Mouse (Mus musculus) MEL (cell line): ENCODE data around the gene Atp6v0b.

Experiments
- CTCF ChIP-seq, 3 experiments: IDR thresholded peaks in 2 of 3; conservative IDR thresholded peaks in 1 of 3; 2 replicates each; pipeline ENCODE4 v1.5.1; 2011 to 2012; ENCODE audit warnings: low read length in 3 of 3, low read depth in 2 of 3, mild to moderate bottlenecking in 2 of 3, improper control_type of control experiment in 1 of 3, inconsistent platforms in 1 of 3, mixed read lengths in 1 of 3, moderate library complexity in 1 of 3; ENCODE audit not compliant: control insufficient read depth in 1 of 3, insufficient read depth in 1 of 3, poor library complexity in 1 of 3, severe bottlenecking in 1 of 3
- EP300 ChIP-seq, 2 experiments: IDR thresholded peaks; 2 replicates each; pipeline ENCODE4 v1.6.1; 2011; ENCODE audit warnings: improper control_type of control experiment in 2 of 2, low read length in 2 of 2, low read depth in 1 of 2, mild to moderate bottlenecking in 1 of 2
- GATA1 ChIP-seq: IDR thresholded peaks from 2 replicates; pipeline ENCODE4 v1.6.1; 2011; ENCODE audit warnings: low read depth, low read length, improper control_type of control experiment
- HCFC1 ChIP-seq: IDR thresholded peaks from 2 replicates; pipeline ENCODE4 v1.6.1; 2012; ENCODE audit warnings: low read depth, mild to moderate bottlenecking, inconsistent platforms, low read length, improper control_type of control experiment, moderate library complexity
- POLR2A ChIP-seq, 2 experiments: IDR thresholded peaks; 2 replicates each; pipeline ENCODE4 v1.6.1; 2011 to 2012; ENCODE audit warnings: low read length in 2 of 2, mild to moderate bottlenecking in 2 of 2, control low read depth in 1 of 2, improper control_type of control experiment in 1 of 2, low read depth in 1 of 2, moderate library complexity in 1 of 2; ENCODE audit not compliant: control insufficient read depth in 1 of 2, insufficient read depth in 1 of 2, poor library complexity in 1 of 2
- POLR2AphosphoS5 ChIP-seq: IDR thresholded peaks from 2 replicates; pipeline ENCODE4 v1.6.1; 2012; ENCODE audit warnings: low read depth, borderline replicate concordance, mild to moderate bottlenecking, inconsistent platforms, low read length, moderate library complexity, mixed read lengths
- RCOR1 ChIP-seq: IDR thresholded peaks from 2 replicates; pipeline ENCODE4 v1.6.1; 2012; ENCODE audit warnings: low read depth, mild to moderate bottlenecking, inconsistent platforms, low read length, improper control_type of control experiment
- SMC3 ChIP-seq: IDR thresholded peaks from 2 replicates; pipeline ENCODE4 v1.6.1; 2011; ENCODE audit warnings: low read depth, low read length, improper control_type of control experiment
- UBTF ChIP-seq: IDR thresholded peaks from 2 replicates; pipeline ENCODE4 v1.6.1; 2012; ENCODE audit warnings: low read depth, mild to moderate bottlenecking, inconsistent platforms, low read length, improper control_type of control experiment, moderate library complexity, borderline replicate concordance; ENCODE audit not compliant: insufficient read depth
- ZMIZ1 ChIP-seq: IDR thresholded peaks from 2 replicates; pipeline ENCODE4 v1.6.1; 2012; ENCODE audit warnings: low read depth, mild to moderate bottlenecking, inconsistent platforms, low read length, improper control_type of control experiment, moderate library complexity

- TF ChIP-seq ZMIZ1 (no peak), RCOR1 (no peak), HCFC1 (no peak), EP300 (IDR thresholded peaks at IDR 0.05; ENCODE audit: low read depth in 1 of 2, low read length in 2 of 2) (no peak), GATA1 (no peak), POLR2A (IDR thresholded peaks at IDR 0.05; ENCODE audit: control insufficient read depth in 1 of 2, insufficient read depth in 1 of 2, low read depth in 1 of 2, low read length in 2 of 2, poor library complexity in 1 of 2) (no peak), SMC3 (no peak), CTCF (IDR thresholded peaks at IDR 0.05 in 2 of 3, conservative IDR thresholded peaks at IDR 0.05 in 1 of 3; ENCODE audit: control insufficient read depth in 1 of 3, insufficient read depth in 1 of 3, low read depth in 2 of 3, low read length in 3 of 3, poor library complexity in 1 of 3, severe bottlenecking in 1 of 3) (no peak), POLR2AphosphoS5 (no peak), UBTF (no peak)
Measured at GRCm38 (mm10) chr4:117837271-117837670, 49.9 kb downstream of the Atp6v0b start.
